ENCODE assay signal across 22 mouse cellular contexts in the genomic region with DNA sequence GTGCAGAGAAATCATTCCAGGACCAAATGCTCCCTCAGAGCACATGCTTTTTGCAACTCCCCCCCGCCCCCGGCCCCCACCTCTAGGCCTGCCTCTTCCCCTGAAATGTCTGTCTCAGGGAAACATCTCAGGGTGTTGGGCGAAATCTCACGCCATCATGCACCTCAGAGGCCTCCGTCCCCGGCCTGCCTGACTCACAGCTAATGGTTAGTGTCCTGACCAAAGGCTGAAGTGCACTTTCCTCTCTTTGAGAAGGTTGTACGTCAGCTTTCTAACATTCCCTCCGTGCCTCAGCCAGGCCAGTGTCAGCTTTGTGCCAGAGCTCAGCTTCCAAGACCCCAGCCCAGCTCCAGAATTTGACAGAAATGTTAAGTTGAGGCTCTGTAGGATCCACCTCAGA.
"Had no signal": no experiment of that assay in that cellular context is flagged by ENCODE, and none has a peak within 500 bp of the region (broad histone marks: within the 10 kb centered on the region; RNA-seq: fewer than 3 reads in every experiment).

No protein-coding gene starts in this region.

- H3K27me3 ChIP-seq: heart, embryonic 12.5 days; hindbrain, embryonic 12.5 days; intestine, embryonic 15.5 days; limb, embryonic 12.5 days; liver, embryonic 13.5 days; liver, embryonic 15.5 days had no signal

- H3K4me3 ChIP-seq: heart, embryonic 10.5 days; heart, embryonic 12.5 days; hindbrain, embryonic 10.5 days; hindbrain, embryonic 12.5 days; intestine, embryonic 15.5 days; layer of hippocampus, adult 2 months; left cerebral cortex, adult 2 months; limb, embryonic 10.5 days; limb, embryonic 12.5 days; liver, embryonic 13.5 days; liver, embryonic 15.5 days had no signal

- H3K9me3 ChIP-seq: heart, embryonic 10.5 days; heart, embryonic 12.5 days; hindbrain, embryonic 10.5 days; hindbrain, embryonic 12.5 days; intestine, embryonic 15.5 days; limb, embryonic 10.5 days; limb, embryonic 12.5 days; liver, embryonic 13.5 days; liver, embryonic 15.5 days had no signal

- ATAC-seq: hindbrain, embryonic 16.5 days; inflammation-experienced regulatory T-cells, adult 6 months; intestine, postnatal 0 days; liver, postnatal 0 days had no signal

- H3K9ac ChIP-seq: heart, embryonic 12.5 days; hindbrain, embryonic 12.5 days; hindbrain, embryonic 14.5 days; intestine, embryonic 15.5 days; limb, embryonic 12.5 days; liver, embryonic 13.5 days; liver, embryonic 15.5 days; liver, postnatal 0 days had no signal

- H3K27ac ChIP-seq: hindbrain, embryonic 10.5 days; hindbrain, embryonic 12.5 days; hindbrain, embryonic 14.5 days; intestine, embryonic 15.5 days; layer of hippocampus, adult 2 months; left cerebral cortex, adult 2 months; limb, embryonic 12.5 days; liver, embryonic 13.5 days; liver, embryonic 15.5 days had no signal

- H3K36me3 ChIP-seq: intestine, embryonic 15.5 days; liver, embryonic 15.5 days had no signal

- H3K4me1 ChIP-seq: liver, embryonic 13.5 days; liver, embryonic 15.5 days had no signal

- DNase-seq: gastrocnemius, postnatal 14 days; heart, postnatal 10 days; heart, postnatal 4 days; kidney, adult 9 months; liver; liver, embryonic 13.5 days; liver, postnatal 0 days had no signal

- H3K4me2 ChIP-seq: heart, embryonic 12.5 days; hindbrain, embryonic 12.5 days; hindbrain, embryonic 14.5 days; intestine, embryonic 15.5 days; limb, embryonic 12.5 days; liver, embryonic 11.5 days; liver, embryonic 13.5 days; liver, embryonic 15.5 days had no signal
